In the genomic region with DNA sequence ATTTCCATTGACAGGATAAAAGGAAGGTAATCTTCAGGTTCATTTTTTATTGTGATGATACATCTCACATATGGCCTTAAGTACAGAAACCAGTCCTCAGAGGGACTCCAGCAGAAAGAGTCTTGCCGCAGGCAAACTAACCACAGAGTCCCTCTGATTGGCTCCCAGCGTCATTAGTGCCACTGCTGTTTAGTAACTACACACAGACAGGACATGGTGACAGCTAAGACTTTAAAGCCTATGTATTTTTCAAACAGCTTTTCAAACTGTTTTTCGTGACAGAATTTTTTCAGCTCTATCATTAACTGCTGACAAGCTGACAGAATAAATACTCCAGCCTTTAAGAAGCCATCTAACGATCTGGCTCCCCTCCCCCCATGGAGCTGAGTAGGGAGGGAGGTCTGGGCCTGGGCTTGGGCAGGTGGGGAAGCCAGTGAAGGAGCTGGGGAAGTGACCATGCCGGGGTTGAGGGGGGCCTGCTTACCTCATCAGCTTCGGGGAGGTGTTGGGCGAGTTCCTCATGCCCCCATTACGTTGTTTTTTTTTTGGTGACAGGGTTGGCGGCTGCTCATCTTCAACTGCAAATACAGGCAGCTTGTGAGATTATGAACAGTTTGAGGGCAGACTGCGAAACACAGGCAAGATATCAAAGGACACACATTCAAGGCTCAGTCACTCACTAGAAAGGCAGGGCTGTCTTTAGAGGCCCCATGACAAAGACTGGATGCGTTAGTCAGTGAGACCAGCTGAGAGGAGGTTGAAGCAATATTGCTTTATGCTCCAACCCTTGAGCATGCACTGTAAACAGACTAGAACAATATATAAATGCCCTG, we compare ENCODE assay signal across 10 mouse cellular contexts.
DNase-seq lines count a peak whose midpoint lies in the region; ATAC-seq and TF ChIP-seq lines count a peak whose summit lies in the region.
"Had no signal": no experiment of that assay in that cellular context is flagged by ENCODE, and none has a peak within 500 bp of the region (broad histone marks: within the 10 kb centered on the region; RNA-seq: fewer than 3 reads in every experiment).

No protein-coding gene starts in this region.

- no peak overlapping the region for H3K9ac ChIP-seq in hindbrain, embryonic 13.5 days
- no peak overlapping the region for H3K9ac ChIP-seq in hindbrain, embryonic 14.5 days
- H3K9ac ChIP-seq in forebrain, embryonic 11.5 days (ENCODE audit: low read length): no peak overlapping the region
- H3K9ac ChIP-seq in limb, embryonic 12.5 days (replicated peaks): no peak overlapping the region
- H3K9ac ChIP-seq: hindbrain, embryonic 12.5 days; kidney, embryonic 15.5 days had no signal

- no peak for TF ChIP-seq POLR2A in cerebellum, adult 2 months (IDR thresholded peaks at IDR 0.05; ENCODE audit: borderline replicate concordance, insufficient read depth, low read length)

- H3K4me1 ChIP-seq in hindbrain, embryonic 13.5 days (replicated peaks): peaks cover 24% of the 10 kb centered on the region
- H3K4me1 ChIP-seq in hindbrain, embryonic 14.5 days (replicated peaks; ENCODE audit: control insufficient read depth, insufficient read depth, low read length): peaks cover 14% of the 10 kb centered on the region; the same call in 1 of the 2 replicates
- H3K4me1 ChIP-seq in forebrain, embryonic 11.5 days (replicated peaks; ENCODE audit: control insufficient read depth, insufficient read depth, low read length): no peaks in the 10 kb centered on the region
- peaks cover 51% of the 10 kb centered on the region for H3K4me1 ChIP-seq in limb, embryonic 12.5 days (replicated peaks)
- no peaks in the 10 kb centered on the region for H3K4me1 ChIP-seq in cerebellum, adult 2 months (ENCODE audit: control insufficient read depth, insufficient read depth, low read length)

- 0 out of 2 replicates have a peak overlapping the region, but pooled peaks have one; percentile 20 for H3K27ac ChIP-seq in hindbrain, embryonic 13.5 days
- no peak overlapping the region for H3K27ac ChIP-seq in hindbrain, embryonic 14.5 days
- H3K27ac ChIP-seq in forebrain, embryonic 11.5 days (ENCODE audit: low read depth, low read length): no peak overlapping the region
- H3K27ac ChIP-seq in limb, embryonic 12.5 days: peak overlapping the region; percentile 62
- no peak overlapping the region for H3K27ac ChIP-seq in cerebellum, adult 2 months (ENCODE audit: insufficient read depth, low read length)
- H3K27ac ChIP-seq: hindbrain, embryonic 12.5 days; kidney, embryonic 15.5 days had no signal

- no peak overlapping the region for H3K4me3 ChIP-seq in hindbrain, embryonic 13.5 days
- H3K4me3 ChIP-seq in hindbrain, embryonic 14.5 days (replicated peaks; ENCODE audit: low read length): no peak overlapping the region
- no peak overlapping the region for H3K4me3 ChIP-seq in forebrain, embryonic 11.5 days (ENCODE audit: low read depth, low read length)
- no peak overlapping the region for H3K4me3 ChIP-seq in limb, embryonic 12.5 days (replicated peaks)
- H3K4me3 ChIP-seq in cerebellum, adult 2 months (replicated peaks; ENCODE audit: insufficient read depth, low read depth, low read length): no peak overlapping the region
- H3K4me3 ChIP-seq: hindbrain, embryonic 12.5 days; kidney, embryonic 15.5 days had no signal

- ATAC-seq in hindbrain, embryonic 13.5 days (ENCODE audit: low FRiP score): no peak
- no peak for ATAC-seq in hindbrain, embryonic 14.5 days (ENCODE audit: low FRiP score)
- peak; percentile 60 for ATAC-seq in common myeloid progenitor, adult 5-6 weeks (replicated peaks; ENCODE audit: low read depth, poor library complexity, severe bottlenecking)
- ATAC-seq in forebrain, embryonic 11.5 days (replicated peaks; ENCODE audit: low FRiP score): 0 out of 2 replicates have a peak, but pooled peaks have one; percentile 49
- no peak for ATAC-seq in limb, embryonic 12.5 days (ENCODE audit: insufficient number of reproducible peaks, insufficient read depth, low FRiP score, low TSS enrichment, low read depth)

- WGBS in hindbrain, embryonic 13.5 days: 51% methylated on average over 11 of the region's 11 CpGs
- WGBS in hindbrain, embryonic 14.5 days: 49% methylated on average over 11 of the region's 11 CpGs
- WGBS in forebrain, embryonic 11.5 days: 33% methylated on average over 11 of the region's 11 CpGs
- WGBS in limb, embryonic 12.5 days: 22% methylated on average over 11 of the region's 11 CpGs
- WGBS in cerebellum, adult 2 months: 59% methylated on average over 11 of the region's 11 CpGs

- H3K36me3 ChIP-seq in hindbrain, embryonic 13.5 days: no peaks in the 10 kb centered on the region
- H3K36me3 ChIP-seq in hindbrain, embryonic 14.5 days (replicated peaks; ENCODE audit: control insufficient read depth, insufficient read depth): no peaks in the 10 kb centered on the region
- no peaks in the 10 kb centered on the region for H3K36me3 ChIP-seq in forebrain, embryonic 11.5 days (ENCODE audit: control insufficient read depth, insufficient read depth, low read length)
- no peaks in the 10 kb centered on the region for H3K36me3 ChIP-seq in limb, embryonic 12.5 days
- H3K36me3 ChIP-seq: hindbrain, embryonic 12.5 days; kidney, embryonic 15.5 days had no signal

- no peak overlapping the region for H3K4me2 ChIP-seq in hindbrain, embryonic 13.5 days
- no peak overlapping the region for H3K4me2 ChIP-seq in hindbrain, embryonic 14.5 days (replicated peaks)
- H3K4me2 ChIP-seq in forebrain, embryonic 11.5 days (ENCODE audit: low read depth, low read length, severe bottlenecking): no peak overlapping the region
- no peak overlapping the region for H3K4me2 ChIP-seq in limb, embryonic 12.5 days
- H3K4me2 ChIP-seq: hindbrain, embryonic 12.5 days; kidney, embryonic 15.5 days had no signal

- no peak for DNase-seq in hindbrain, embryonic 14.5 days (ENCODE audit: low spot score)
- peak; percentile 59 for DNase-seq in forebrain, embryonic 11.5 days (ENCODE audit: low spot score)
- DNase-seq in left cerebral cortex, adult 9 months (ENCODE audit: low spot score in 2 of 2): no peak
- DNase-seq in ovary, postnatal 10 days (ENCODE audit: low spot score): no peak
- no peak for DNase-seq in cerebellum, adult 2 months

- H3K27me3 ChIP-seq in hindbrain, embryonic 13.5 days: peaks cover 3% of the 10 kb centered on the region; the same call in 1 of the 2 replicates
- no peaks in the 10 kb centered on the region for H3K27me3 ChIP-seq in hindbrain, embryonic 14.5 days (ENCODE audit: control insufficient read depth, insufficient read depth, low read length)
- H3K27me3 ChIP-seq in forebrain, embryonic 11.5 days (ENCODE audit: control insufficient read depth, insufficient read depth, low read length): peaks cover 13% of the 10 kb centered on the region
- H3K27me3 ChIP-seq in limb, embryonic 12.5 days: peaks cover 3% of the 10 kb centered on the region; the same call in 1 of the 2 replicates
- no peaks in the 10 kb centered on the region for H3K27me3 ChIP-seq in cerebellum, adult 2 months (ENCODE audit: control insufficient read depth, insufficient read depth, low read length)
- H3K27me3 ChIP-seq: kidney, embryonic 15.5 days had no signal

- H3K9me3 ChIP-seq in hindbrain, embryonic 13.5 days: no peaks in the 10 kb centered on the region
- H3K9me3 ChIP-seq in hindbrain, embryonic 14.5 days (ENCODE audit: control insufficient read depth, low read length): no peaks in the 10 kb centered on the region
- H3K9me3 ChIP-seq in forebrain, embryonic 11.5 days (ENCODE audit: control insufficient read depth, low read length): no peaks in the 10 kb centered on the region
- H3K9me3 ChIP-seq in limb, embryonic 12.5 days: no peaks in the 10 kb centered on the region
- H3K9me3 ChIP-seq: hindbrain, embryonic 12.5 days; kidney, embryonic 15.5 days had no signal

- TF ChIP-seq CTCF in cerebellum, adult 2 months (IDR thresholded peaks at IDR 0.05; ENCODE audit: borderline replicate concordance, insufficient read depth, low read depth, low read length): no peak

Comparison
In these comparisons a context has a peak if more than half of its experiments do, and no peak if none do; other contexts are left out.
1. H3K27ac ChIP-seq: peak in hindbrain, embryonic 13.5 days (single experiment) and limb, embryonic 12.5 days (single experiment); none in hindbrain, embryonic 14.5 days (single experiment), forebrain, embryonic 11.5 days (single experiment) and cerebellum, adult 2 months (single experiment).
2. ATAC-seq: peak in common myeloid progenitor, adult 5-6 weeks (single experiment) and forebrain, embryonic 11.5 days (single experiment); none in hindbrain, embryonic 13.5 days (single experiment), hindbrain, embryonic 14.5 days (single experiment) and limb, embryonic 12.5 days (single experiment).